Mouse (Mus musculus) small intestine, adult 2 months (tissue): ENCODE measurements around the gene Fam186a. TPM values are rescaled to one million over a fixed set of nuclear protein-coding genes. Genes with fewer than 3 reads are reported as not detected.
"Not testable (repeated sequence)": the region's sequence is repeated elsewhere in the genome, so short reads cannot be mapped to it uniquely, and the experiment has no call there.

Experiments
- H3K27ac ChIP-seq: fragments of 200-500 bp; 2 replicates; pipeline ENCODE4 v1.5.1; 2012; ENCODE audit warnings: low read depth, low read length, control low read depth, inconsistent platforms; ENCODE audit not compliant: insufficient read depth
- H3K27me3 ChIP-seq: fragments of 200-500 bp; 2 replicates; pipeline ENCODE4 v1.6.1; 2012; ENCODE audit warnings: mild to moderate bottlenecking, moderate library complexity, low read length, inconsistent platforms; ENCODE audit not compliant: control insufficient read depth, insufficient read depth
- H3K36me3 ChIP-seq: fragments of 200-500 bp; 2 replicates; pipeline ENCODE4 v1.6.1; 2012; ENCODE audit warnings: mild to moderate bottlenecking, low read length, control low read depth, inconsistent platforms; ENCODE audit not compliant: control insufficient read depth, insufficient read depth
- H3K4me1 ChIP-seq: fragments of 200-500 bp; 2 replicates; pipeline ENCODE4 v1.6.1; 2012; ENCODE audit warnings: low read length, inconsistent platforms, mixed read lengths; ENCODE audit not compliant: control insufficient read depth, insufficient read depth, insufficient read length
- H3K4me3 ChIP-seq: fragments of 200-500 bp; 2 replicates; pipeline ENCODE4 v1.5.1; 2012; ENCODE audit warnings: low read depth, mild to moderate bottlenecking, control low read depth, inconsistent platforms, low read length, moderate library complexity
- CTCF ChIP-seq: fragments of 200-500 bp; IDR thresholded peaks from 2 replicates; pipeline ENCODE4 v1.5.1; 2012; ENCODE audit warnings: low read depth, mild to moderate bottlenecking, control low read depth, inconsistent platforms, low read length, moderate library complexity, mixed read lengths; ENCODE audit not compliant: insufficient replicate concordance, insufficient read length; ENCODE audit errors: extremely low read depth
- POLR2A ChIP-seq: fragments of 200-500 bp; IDR thresholded peaks from 2 replicates; pipeline ENCODE4 v1.6.1; 2012; ENCODE audit warnings: low read depth, mild to moderate bottlenecking, control low read depth, inconsistent platforms, low read length, moderate library complexity
- WGBS: fragments of 180-500 bp; shearing (Covaris S2); methylation state at CpG from one replicate; pipeline ENCODE4 v1.1.7; 2018; 5-methylcytosine and 5-hydroxymethylcytosine counted together
- polyA plus RNA-seq: library from polyadenylated mRNA; depleted of rRNA; stranded (reverse); fragments of >200 nt; gene quantifications from 2 replicates; pipeline ENCODE4 v1.2.3, GENCODE M21; 2012; rRNA removed

Gene Fam186a
- polyA plus RNA-seq, 1 experiment, result not detected

GRCm38 (mm10) chr15:99889275-99889874 is 77.5 kb downstream of the Fam186a start:
- 54% methylated on average over 8 of the region's 8 CpGs for WGBS

DNA sequence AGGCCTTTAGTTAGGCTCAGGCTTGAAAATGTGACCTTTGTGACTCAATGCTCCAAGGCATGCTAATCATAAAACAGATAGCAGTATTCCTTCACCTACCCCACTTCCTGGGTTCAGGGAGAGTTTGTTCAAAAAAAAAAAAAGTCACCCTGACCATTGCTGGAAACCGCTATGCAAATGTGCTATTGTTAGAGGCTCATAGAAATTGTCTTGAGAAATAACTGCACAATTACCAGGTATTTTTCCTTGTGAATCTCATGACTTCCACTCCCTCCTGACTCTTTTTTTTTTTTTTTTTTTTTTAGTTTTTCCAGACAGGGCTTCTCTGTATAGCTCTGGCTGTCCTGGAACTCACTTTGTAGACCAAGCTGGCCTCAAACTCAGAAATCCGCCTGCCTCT is 79.7 kb downstream of the Fam186a start:
- peaks cover 13% of the 10 kb centered on the region for H3K4me1 ChIP-seq
- H3K36me3 ChIP-seq, H3K27ac ChIP-seq, H3K4me3 ChIP-seq, H3K27me3 ChIP-seq: not testable (repeated sequence)
- WGBS, result 85% methylated on average over 2 of the region's 2 CpGs

More at GRCm38 (mm10) chr15:99889275-99889874, 77.5 kb downstream of the Fam186a start:
- no peaks in the 10 kb centered on the region for H3K27me3 ChIP-seq
- TF ChIP-seq POLR2A (no peak), CTCF (no peak)
- peak overlapping the region; percentile 24; the same call in 1 of the 2 replicates for H3K27ac ChIP-seq
- no peaks in the 10 kb centered on the region for H3K36me3 ChIP-seq
- H3K4me1 ChIP-seq, result peaks cover 26% of the 10 kb centered on the region
- no peak overlapping the region for H3K4me3 ChIP-seq

DNA sequence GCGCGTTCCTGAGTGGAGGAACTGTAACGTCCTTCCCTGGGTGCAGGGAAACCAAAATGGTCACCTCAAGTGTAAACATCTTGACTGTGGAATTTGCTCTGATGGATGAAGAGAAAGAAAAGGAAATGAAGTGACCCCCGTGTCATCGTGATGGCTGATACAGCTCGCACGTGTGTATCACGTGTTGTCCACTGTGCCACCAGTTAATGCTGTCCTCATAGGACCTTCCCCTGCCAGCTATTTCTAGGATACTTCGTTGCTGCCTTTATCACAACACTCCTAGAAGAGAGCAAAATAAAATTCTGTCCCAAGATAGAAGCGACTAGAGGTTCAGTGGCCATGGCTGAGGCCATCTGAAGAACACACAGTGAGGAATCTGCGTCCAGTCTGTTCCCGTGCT is 82.8 kb downstream of the Fam186a start:
- H3K27ac ChIP-seq, result no peak overlapping the region
- H3K4me3 ChIP-seq, result no peak overlapping the region
- H3K36me3 ChIP-seq, result no peaks in the 10 kb centered on the region
- TF ChIP-seq CTCF (no peak), POLR2A (no peak)
- H3K4me1 ChIP-seq, result peaks cover 7% of the 10 kb centered on the region; the same call in 1 of the 2 replicates
- H3K27me3 ChIP-seq, result no peaks in the 10 kb centered on the region
- WGBS, result 81% methylated on average over 12 of the region's 12 CpGs

- no peak overlapping the region for H3K27ac ChIP-seq
- peaks cover 4% of the 10 kb centered on the region; the same call in 1 of the 2 replicates for H3K4me1 ChIP-seq
- WGBS, result 79% methylated on average over 5 of the region's 5 CpGs
- no peaks in the 10 kb centered on the region for H3K27me3 ChIP-seq
- H3K36me3 ChIP-seq, result no peaks in the 10 kb centered on the region
- no peak for TF ChIP-seq CTCF
- TF ChIP-seq POLR2A, result no peak
- no peak overlapping the region for H3K4me3 ChIP-seq
Measured at GRCm38 (mm10) chr15:99878541-99878940, 88.3 kb downstream of the Fam186a start.

DNA sequence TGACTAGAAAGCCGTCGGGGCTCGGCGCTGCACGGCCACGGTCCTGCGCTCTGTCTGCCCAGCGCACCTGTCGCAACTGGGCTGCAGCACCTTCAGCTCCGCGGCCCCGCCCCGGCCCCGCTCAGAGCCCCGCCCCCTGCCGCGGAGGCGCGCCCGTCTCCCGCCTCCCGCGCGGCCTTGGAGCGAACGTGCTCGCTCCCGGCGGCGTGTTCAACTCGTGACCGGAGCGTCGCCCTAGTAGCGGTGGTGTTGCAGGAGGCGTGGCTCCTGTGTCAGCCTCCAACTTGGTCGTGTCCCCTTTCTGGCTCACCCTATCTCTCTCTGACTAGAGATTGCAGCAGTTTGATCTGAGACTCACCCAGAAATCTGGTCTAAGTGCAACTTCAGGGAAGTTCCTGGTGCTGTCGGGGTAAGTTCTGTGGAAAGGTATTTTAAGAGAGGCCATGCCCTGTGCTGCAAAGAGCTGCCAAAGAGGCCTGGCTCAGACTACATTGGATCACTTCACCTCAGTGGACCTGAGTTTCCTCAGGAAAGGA is 91.5 kb downstream of the Fam186a start, which contains the start of gene Lima1:
Gene Lima1, minus strand, starts transcription at position 123 of the 536 bp plus-strand sequence.
- WGBS, result 1% methylated on average over 38 of the region's 38 CpGs
- TF ChIP-seq POLR2A, result peak; percentile 96
- TF ChIP-seq CTCF, result no peak

DNA sequence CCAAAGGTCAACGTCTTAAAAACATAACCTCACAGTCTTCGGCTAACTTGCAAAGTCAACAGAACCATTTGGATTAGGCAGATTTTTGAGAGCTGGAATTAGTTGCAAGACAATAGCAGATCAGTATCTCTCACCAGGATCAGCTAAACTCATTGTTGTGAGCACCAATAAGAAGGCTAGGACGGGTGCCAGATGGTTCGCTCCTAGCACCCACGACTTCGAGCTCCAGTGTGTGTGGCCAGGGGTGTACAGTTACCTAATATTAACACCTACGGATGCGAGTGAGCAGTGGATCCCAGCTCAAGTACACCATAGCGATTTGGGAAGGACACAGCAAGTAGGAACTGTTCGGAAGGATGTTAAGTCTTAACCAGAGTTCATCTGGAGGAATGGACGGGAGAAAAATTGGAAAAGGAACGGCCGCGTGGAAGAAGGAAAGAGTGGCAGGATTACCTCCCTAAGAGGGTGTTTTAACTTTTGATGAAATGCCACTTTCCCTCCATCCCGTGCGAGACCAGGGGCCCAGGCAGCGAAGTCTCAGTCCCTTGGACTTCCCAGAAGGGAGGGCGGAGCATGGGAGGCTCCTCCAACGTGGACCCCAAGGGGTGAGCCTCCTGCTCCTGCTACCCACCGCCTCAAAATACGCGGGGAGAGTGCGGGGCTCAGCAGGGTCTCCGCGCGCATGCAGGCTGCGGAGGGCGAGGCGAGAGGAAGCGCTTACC is 92.1 kb downstream of the Fam186a start:
- TF ChIP-seq CTCF, result no peak
- TF ChIP-seq POLR2A, result no peak
- Histone ChIP-seq H3K36me3 (0 out of 2 replicates have a peak, but pooled peaks cover 3% of the 10 kb centered on the region), H3K4me1 (peaks cover 6% of the 10 kb centered on the region; the same call in 1 of the 2 replicates), H3K27me3 (no peaks in the 10 kb centered on the region), H3K27ac (peak overlapping the region; percentile 93), H3K4me3 (peak overlapping the region; percentile 92)
- WGBS, result 1% methylated on average over 30 of the region's 30 CpGs

More for the DNA sequence above, 91.5 kb downstream of the Fam186a start, which contains the start of gene Lima1:
- H3K4me1 ChIP-seq, result peaks cover 6% of the 10 kb centered on the region; the same call in 1 of the 2 replicates
- no peaks in the 10 kb centered on the region for H3K27me3 ChIP-seq
- H3K36me3 ChIP-seq, result no peaks in the 10 kb centered on the region
- peak within 1 kb of the TSS; percentile 92 for H3K4me3 ChIP-seq
- H3K27ac ChIP-seq, result peak within 1 kb of the TSS; percentile 97

DNA sequence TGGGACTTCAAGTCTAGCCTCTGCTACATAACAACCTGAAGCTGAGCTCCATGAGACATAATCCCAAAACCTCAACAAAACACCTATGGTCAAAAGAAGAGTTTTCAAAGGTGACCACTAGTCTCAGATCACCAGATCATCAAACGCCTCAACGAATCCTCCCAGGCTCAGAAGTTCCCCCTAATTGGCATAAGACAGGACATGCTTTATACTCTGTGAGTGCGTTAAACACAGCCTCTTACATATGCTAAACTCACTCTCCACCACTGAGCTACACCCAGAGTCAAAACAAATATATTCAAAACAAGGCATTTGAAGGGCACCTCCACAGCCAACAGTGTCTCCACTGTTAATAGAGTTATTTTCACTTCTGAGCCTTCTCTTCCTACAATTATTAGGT is 94.3 kb downstream of the Fam186a start:
- H3K4me3 ChIP-seq, result no peak overlapping the region
- H3K27me3 ChIP-seq, result no peaks in the 10 kb centered on the region
- TF ChIP-seq CTCF (no peak), POLR2A (no peak)
- H3K36me3 ChIP-seq, result peaks cover 14% of the 10 kb centered on the region
- H3K4me1 ChIP-seq, result peaks cover 13% of the 10 kb centered on the region; the same call in 1 of the 2 replicates
- WGBS, result 60% methylated on average over 3 of the region's 3 CpGs
- peak overlapping the region; percentile 75 for H3K27ac ChIP-seq

Other genes starting within 250 kb of the Fam186a start
- gene Gpd1, start 249.5 kb downstream of the Fam186a start, polyA plus RNA-seq, result 246 and 260 TPM in 2 replicates
- 301 and 397 TPM in 2 replicates for gene Cox14, start 241.4 kb downstream of the Fam186a start, polyA plus RNA-seq
- 6.9 and 8.2 TPM in 2 replicates for gene Cers5, start 194.2 kb downstream of the Fam186a start, polyA plus RNA-seq
- gene Lima1, start 91.6 kb downstream of the Fam186a start, polyA plus RNA-seq, result 26.1 and 47.7 TPM in 2 replicates
- 25.9 and 30.7 TPM in 2 replicates for gene Larp4, start 3.0 kb upstream of the Fam186a start, polyA plus RNA-seq
- gene Dip2b, start 71.6 kb upstream of the Fam186a start, polyA plus RNA-seq, result 3.8 and 5.8 TPM in 2 replicates